In the genomic region with DNA sequence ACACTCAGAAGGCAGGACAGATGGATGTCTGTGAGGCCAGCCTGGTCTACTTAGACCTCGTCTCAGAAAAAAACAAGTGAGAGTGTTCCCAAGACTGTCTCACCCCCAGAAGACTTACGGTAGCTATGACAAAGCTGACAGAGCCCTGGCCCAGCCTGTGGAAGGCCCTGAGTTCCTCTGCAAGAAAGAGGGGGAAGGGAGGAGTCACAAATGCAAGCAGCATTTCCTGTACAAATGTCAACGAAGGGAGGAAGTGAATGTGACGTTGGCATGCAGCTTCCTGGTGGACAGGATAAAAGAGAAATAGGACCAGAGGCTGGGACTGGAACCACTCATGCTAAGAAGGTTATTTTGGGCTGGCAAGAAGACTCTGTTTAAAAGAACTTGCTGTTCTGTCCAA, we compare ENCODE assay signal across 8 mouse cellular contexts. TPM values are rescaled to one million over a fixed set of nuclear protein-coding genes. Genes with fewer than 3 reads are reported as not detected.
DNase-seq lines count a peak whose midpoint lies in the region; ATAC-seq and TF ChIP-seq lines count a peak whose summit lies in the region.

No protein-coding gene starts in this region.

- peak; percentile 25 for DNase-seq in liver
- peak; percentile 82 for DNase-seq in naive thymus-derived CD4-positive, alpha-beta T cell, adult 2 months (ENCODE audit: low read depth)
- DNase-seq in forebrain, embryonic 11.5 days (ENCODE audit: low spot score): no peak
- no peak for DNase-seq in urinary bladder, postnatal 36 days (ENCODE audit: low spot score in 2 of 2)
- no peak for DNase-seq in embryo, embryonic 9.5 days (ENCODE audit: extremely low spot score)

- no peaks in the 10 kb centered on the region for H3K9me3 ChIP-seq in forebrain, embryonic 11.5 days (ENCODE audit: control insufficient read depth, low read length)

- no peak for TF ChIP-seq POLR2A in bone marrow, adult 2 months (IDR thresholded peaks at IDR 0.05; ENCODE audit: borderline replicate concordance, control insufficient read depth, low read depth, low read length)

- peak overlapping the region; percentile 17 for H3K4me3 ChIP-seq in bone marrow, adult 2 months (replicated peaks; ENCODE audit: control insufficient read depth, low read depth, low read length)
- H3K4me3 ChIP-seq in forebrain, embryonic 11.5 days (ENCODE audit: low read depth, low read length): no peak overlapping the region

- no peaks in the 10 kb centered on the region for H3K27me3 ChIP-seq in forebrain, embryonic 11.5 days (ENCODE audit: control insufficient read depth, insufficient read depth, low read length)

- peak; percentile 48 for ATAC-seq in CD4-positive, CD25-positive, alpha-beta regulatory T cell, adult 4 months
- no peak for ATAC-seq in forebrain, embryonic 11.5 days (replicated peaks; ENCODE audit: low FRiP score)
- no peak for ATAC-seq in erythroid progenitor cell, adult 5-6 weeks (replicated peaks; ENCODE audit: low FRiP score, poor library complexity, severe bottlenecking)

- no peak overlapping the region for H3K9ac ChIP-seq in forebrain, embryonic 11.5 days (ENCODE audit: low read length)

- TF ChIP-seq CTCF in bone marrow, adult 2 months (IDR thresholded peaks at IDR 0.05; ENCODE audit: control insufficient read depth, insufficient read depth, low read length): no peak

- peaks cover 11% of the 10 kb centered on the region for H3K4me1 ChIP-seq in bone marrow, adult 2 months (ENCODE audit: control insufficient read depth, insufficient read depth, low read length)
- peaks cover 4% of the 10 kb centered on the region; the same call in 1 of the 2 replicates for H3K4me1 ChIP-seq in forebrain, embryonic 11.5 days (replicated peaks; ENCODE audit: control insufficient read depth, insufficient read depth, low read length)

- H3K27ac ChIP-seq in bone marrow, adult 2 months (ENCODE audit: control insufficient read depth, insufficient read depth, low read depth, low read length, poor library complexity): peak overlapping the region; percentile 75
- H3K27ac ChIP-seq in forebrain, embryonic 11.5 days (ENCODE audit: low read depth, low read length): no peak overlapping the region

- WGBS in bone marrow, adult 2 months: 4% methylated on average over 4 of the region's 4 CpGs
- WGBS in forebrain, embryonic 11.5 days: 78% methylated on average over 4 of the region's 4 CpGs

- H3K4me2 ChIP-seq in forebrain, embryonic 11.5 days (ENCODE audit: low read depth, low read length, severe bottlenecking): no peak overlapping the region

- no peaks in the 10 kb centered on the region for H3K36me3 ChIP-seq in forebrain, embryonic 11.5 days (ENCODE audit: control insufficient read depth, insufficient read depth, low read length)

RNA-seq across cellular contexts. Expression of gene Yy1, which starts 31.6 kb away (rescaled TPM):
- 10 to 100 TPM; 12.7 to 17.1 TPM for polyA plus RNA-seq in CD4-positive, CD25-positive, alpha-beta regulatory T cell, adult 4 months (2017; shearing (Covaris generic))
- polyA plus RNA-seq in bone marrow, adult 2 months (2011; ENCODE audit: insufficient read depth, insufficient read length, low replicate concordance, missing spikeins): 16.3 and 35.4 TPM in 2 replicates
- polyA plus RNA-seq in forebrain, embryonic 11.5 days (2014; fragmentation: Nextera tagmentation; extraction: Ambion mirVana): 20.8 and 22.1 TPM in 2 replicates
- 25.2 and 44.4 TPM in 2 replicates for total RNA-seq in erythroid progenitor cell, adult 5-6 weeks (2015; ENCODE audit: low replicate concordance)
- total RNA-seq in erythroid progenitor cell, adult 5-6 weeks (2017; ENCODE audit: low replicate concordance): 40.4 and 62.9 TPM in 2 replicates

RNA-seq across cellular contexts. Expression of gene Degs2, which starts 59.1 kb away (rescaled TPM):
- polyA plus RNA-seq in CD4-positive, CD25-positive, alpha-beta regulatory T cell, adult 4 months (2017; shearing (Covaris generic)): 1 to 10 TPM; 7.4 to 7.8 TPM
- not detected in 2 replicates for polyA plus RNA-seq in bone marrow, adult 2 months (2011; ENCODE audit: insufficient read depth, insufficient read length, low replicate concordance, missing spikeins)
- polyA plus RNA-seq in forebrain, embryonic 11.5 days (2014; fragmentation: Nextera tagmentation; extraction: Ambion mirVana): 1.8 and 2.5 TPM in 2 replicates
- total RNA-seq in erythroid progenitor cell, adult 5-6 weeks (2015; ENCODE audit: low replicate concordance): not detected in 2 replicates
- total RNA-seq in erythroid progenitor cell, adult 5-6 weeks (2017; ENCODE audit: low replicate concordance): not detected in 2 replicates

Comparison
In these comparisons a context has a peak if more than half of its experiments do, and no peak if none do; other contexts are left out.
1. DNase-seq: peak in liver (single experiment) and naive thymus-derived CD4-positive, alpha-beta T cell, adult 2 months (single experiment); none in forebrain, embryonic 11.5 days (single experiment), urinary bladder, postnatal 36 days (0 of 2) and embryo, embryonic 9.5 days (single experiment).